Mouse (Mus musculus) G1E-ER4 (cell line): ENCODE data around the gene Chaf1a. TPM values are rescaled to one million over a fixed set of nuclear protein-coding genes. Genes with fewer than 3 reads are reported as not detected.

Experiments used
- GATA1 ChIP-seq: IDR thresholded peaks from one replicate; pipeline ENCODE4 v1.8.0; 2012; ENCODE audit warnings: low read length, inconsistent platforms
- polyA plus RNA-seq: library from polyadenylated mRNA; stranded (reverse); fragments of >175 nt; gene quantifications from 2 replicates; pipeline ENCODE4 v1.2.3, GENCODE M21; 2012

The Chaf1a gene
- polyA plus RNA-seq, 1 experiment = 95.0 TPM

DNA sequence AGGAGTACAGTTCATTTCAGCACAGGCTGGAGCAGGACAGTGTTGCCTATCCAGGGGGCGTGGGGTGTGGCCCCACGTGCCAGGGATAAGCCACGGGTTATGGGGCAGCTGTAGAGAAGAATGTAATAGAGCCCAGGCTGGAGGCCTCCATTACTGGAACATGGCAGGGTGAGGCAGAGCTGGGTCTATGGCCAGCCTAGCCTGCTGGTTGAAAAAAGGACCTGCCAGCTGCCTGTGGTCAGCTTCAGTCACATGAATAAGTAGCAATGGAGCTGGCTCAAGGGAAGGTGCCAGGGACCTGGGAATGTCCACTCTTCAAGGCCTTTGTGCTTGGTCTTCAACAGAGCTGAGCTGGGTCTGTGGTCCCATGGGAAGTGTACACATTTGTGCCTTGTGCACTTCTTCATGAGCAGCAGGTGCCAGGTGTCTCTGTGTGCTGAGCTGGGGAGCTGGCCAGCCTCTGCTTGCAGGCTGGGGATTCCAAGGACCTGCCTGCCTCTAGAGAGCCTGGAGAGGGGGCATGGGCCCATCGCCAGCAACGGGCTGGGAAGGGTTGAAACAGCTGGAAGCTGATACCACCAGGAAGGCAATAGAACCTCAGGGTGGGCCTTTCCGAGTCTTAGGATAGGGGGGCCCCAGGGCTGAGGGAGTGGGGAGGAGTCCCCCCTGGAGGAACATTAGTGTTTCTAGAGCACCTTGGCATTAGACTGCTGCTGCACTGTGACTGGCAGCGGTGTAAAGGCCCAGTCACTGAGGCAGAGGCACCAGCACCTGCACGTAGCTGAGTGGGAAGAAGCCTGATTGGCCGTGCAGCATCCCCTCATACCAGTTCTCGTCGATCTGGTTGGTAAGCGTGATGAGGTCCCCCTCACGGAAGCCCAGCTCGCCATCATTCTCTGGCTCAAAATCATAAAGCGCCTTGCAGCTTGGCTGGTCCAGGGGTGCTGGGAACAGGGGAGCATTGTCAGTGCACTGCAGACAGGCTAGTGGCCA, 23.1 kb upstream of the Chaf1a start:
- TF ChIP-seq GATA1 = no peak

- TF ChIP-seq GATA1 = no peak
These were observed 22.4 kb upstream of the Chaf1a start for GRCm38 (mm10) chr17:56017848-56018247.

- no peak for TF ChIP-seq GATA1
These were observed 21.7 kb upstream of the Chaf1a start for GRCm38 (mm10) chr17:56018347-56019131.

DNA sequence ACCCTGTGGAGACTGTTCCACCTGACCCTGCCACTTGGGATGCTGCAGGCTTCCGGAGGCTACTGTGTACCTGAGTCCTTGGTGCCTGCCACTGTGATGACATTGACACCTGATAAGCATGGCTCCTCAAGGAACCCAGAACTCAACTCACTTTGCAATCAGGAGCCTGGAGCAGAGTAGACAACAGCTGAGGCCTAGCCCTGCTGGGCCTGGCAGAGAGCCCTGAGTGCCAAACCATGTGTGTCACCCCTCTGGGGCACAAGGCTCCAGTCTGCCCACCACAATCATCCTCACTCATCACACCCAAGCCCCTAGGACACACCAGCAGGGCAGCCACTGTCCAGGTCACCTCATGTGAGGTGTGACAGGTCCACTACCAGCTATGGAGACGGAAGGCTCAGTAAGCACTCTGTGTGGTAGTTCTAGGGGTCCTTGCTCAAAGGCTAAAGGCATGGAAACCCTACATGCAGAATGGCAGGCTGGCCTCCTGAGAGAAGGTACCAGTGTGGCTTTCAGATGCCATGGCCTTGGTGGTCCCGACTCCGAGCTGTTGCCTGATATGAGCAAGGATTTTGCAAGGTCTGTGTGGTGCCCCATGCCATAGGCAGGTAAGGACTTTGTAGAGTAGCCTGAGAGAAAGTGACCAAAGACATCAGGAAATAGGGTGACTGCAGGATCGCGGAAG, 19.7 kb upstream of the Chaf1a start:
- TF ChIP-seq GATA1 = no peak

DNA sequence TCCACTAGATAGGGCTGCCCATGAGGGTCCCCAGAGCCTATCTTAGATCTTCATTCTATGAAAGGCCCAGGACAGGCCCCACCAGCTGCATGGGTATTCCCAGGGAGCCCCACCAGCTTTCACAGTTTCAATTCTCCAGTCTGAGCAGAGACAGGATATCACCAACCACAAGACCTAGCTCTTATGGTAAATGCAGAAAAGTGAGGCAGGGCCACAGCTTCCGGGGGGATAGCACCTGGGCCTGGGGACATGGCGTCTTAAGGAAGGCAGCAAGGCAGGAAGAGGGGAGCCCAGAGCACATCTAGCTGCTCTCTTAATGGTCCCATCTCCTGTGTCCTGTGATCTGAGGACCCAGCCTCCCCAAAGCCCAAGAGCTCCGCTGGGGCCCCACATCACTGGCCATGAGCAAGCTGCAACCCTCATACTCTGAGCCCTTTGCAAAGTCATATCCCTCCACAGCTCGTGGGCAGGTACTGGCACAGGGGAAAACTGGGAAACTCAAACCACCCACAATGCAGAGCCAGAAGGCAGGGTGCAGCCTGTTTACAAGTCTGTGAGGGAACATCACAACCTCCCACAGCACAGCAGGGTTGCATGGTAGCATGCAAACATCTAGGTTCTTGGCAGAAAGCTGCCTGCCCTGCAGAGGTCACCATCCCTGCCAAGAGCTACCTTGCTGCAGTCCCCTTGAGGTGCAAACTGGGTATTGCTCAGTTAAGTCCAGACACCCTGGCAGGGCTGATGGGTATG, 18.9 kb upstream of the Chaf1a start:
- TF ChIP-seq GATA1 = no peak

DNA sequence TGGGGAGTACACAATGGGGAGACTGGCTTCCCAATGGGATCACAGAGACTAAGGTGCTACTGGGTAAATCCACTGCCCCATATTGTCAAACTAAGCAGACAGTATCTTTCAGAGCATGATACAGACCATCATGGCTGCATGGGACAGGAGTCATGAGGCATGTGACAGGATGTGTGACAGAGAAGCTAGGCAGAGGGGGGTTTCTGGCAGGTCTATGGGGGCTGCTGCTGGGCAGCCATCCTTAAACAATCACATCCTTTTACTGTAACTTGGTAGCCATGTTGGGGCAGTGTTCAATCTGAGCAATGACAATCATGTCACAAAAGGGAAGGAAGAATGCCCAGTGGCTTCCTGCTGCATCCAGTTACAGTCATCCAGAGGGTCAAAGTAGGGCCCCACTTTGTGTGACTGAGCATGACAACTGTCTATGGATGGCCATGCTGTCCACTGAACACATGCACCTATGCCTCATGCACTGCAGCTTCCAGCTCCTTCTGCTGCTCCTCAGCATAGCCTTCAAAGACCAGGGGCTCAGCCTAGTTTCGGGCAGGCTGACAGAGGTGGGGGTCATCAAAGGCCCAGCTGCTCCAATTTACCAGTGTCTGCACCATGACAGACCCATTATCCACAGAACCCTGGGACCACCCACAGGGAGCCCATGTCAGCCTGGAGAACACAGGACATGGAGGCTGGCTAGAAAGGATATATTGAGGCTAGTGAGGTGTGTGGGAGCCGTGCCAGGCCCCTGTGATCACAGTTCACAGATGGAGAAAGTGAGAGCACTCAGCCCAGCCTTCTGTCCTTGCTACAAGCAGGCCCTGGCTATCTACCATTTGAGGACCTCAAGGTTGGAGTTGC, 17.9 kb upstream of the Chaf1a start:
- no peak for TF ChIP-seq GATA1

GRCm38 (mm10) chr17:56022989-56023290, 17.3 kb upstream of the Chaf1a start:
- TF ChIP-seq GATA1 = no peak

- TF ChIP-seq GATA1 = no peak
These were observed 16.9 kb upstream of the Chaf1a start for GRCm38 (mm10) chr17:56023386-56023785.

GRCm38 (mm10) chr17:56024476-56024875, 15.8 kb upstream of the Chaf1a start:
- no peak for TF ChIP-seq GATA1

DNA sequence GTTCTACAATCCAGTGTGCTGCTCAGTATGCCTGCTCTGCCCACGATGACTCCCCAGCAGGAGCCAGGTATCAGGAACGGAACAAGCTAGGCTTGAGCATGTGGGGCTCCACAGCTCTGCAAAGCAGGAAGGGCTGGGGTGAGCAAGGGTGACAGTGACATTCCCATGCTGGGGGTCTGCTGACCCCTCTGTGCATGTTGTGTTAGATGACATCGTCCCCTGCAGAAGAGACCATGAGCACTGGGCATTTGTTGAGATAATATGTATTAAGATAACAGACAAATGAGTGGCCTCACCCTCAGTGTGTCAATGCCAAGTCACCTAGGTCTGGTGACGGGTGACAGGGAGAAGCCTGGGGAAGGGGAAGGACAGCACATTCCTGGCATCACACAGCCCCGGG, 15.3 kb upstream of the Chaf1a start:
- no peak for TF ChIP-seq GATA1

DNA sequence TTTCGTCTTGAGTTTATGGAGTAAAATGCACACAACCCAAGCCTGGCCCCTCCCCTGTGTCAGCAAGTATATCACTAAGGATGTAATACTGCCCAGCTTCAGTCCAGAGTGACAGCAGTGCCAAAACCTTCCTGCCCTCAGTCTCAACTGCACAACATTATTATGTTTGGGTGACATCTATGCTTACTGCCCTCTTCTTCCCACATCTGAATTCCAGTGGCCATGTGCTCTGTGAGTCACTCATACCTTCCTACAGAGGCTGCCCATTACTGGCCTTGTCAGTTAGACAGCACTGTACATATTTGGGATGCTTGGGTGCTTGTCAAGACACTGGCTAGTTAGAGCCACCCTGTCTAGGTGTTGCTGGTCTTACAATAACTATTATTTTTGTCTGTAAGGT, 13.9 kb upstream of the Chaf1a start:
- TF ChIP-seq GATA1 = no peak

- TF ChIP-seq GATA1 = no peak
These were observed 13.4 kb upstream of the Chaf1a start for GRCm38 (mm10) chr17:56026881-56027280.

- no peak for TF ChIP-seq GATA1
These were observed 12.3 kb upstream of the Chaf1a start for GRCm38 (mm10) chr17:56027801-56028441.
